Mouse (Mus musculus) heart, adult 2 months (tissue): ENCODE data around the gene Efna5. TPM values are rescaled to one million over a fixed set of nuclear protein-coding genes. Genes with fewer than 3 reads are reported as not detected.

Source experiments
- DNase-seq, 2 experiments: peaks; one replicate each; pipeline ENCODE4 v3.0.0; 2021
- H3K27ac ChIP-seq: fragments of 200-600 bp; 2 replicates; pipeline ENCODE4 v1.8.1; 2022
- H3K27me3 ChIP-seq: fragments of 200-500 bp; 2 replicates; pipeline ENCODE4 v1.6.1; 2012; ENCODE audit warnings: mild to moderate bottlenecking, low read length, inconsistent platforms, mixed read lengths; ENCODE audit not compliant: control insufficient read depth, insufficient read depth
- H3K36me3 ChIP-seq: fragments of 200-500 bp; 2 replicates; pipeline ENCODE4 v1.6.1; 2012; ENCODE audit warnings: low read length, inconsistent platforms; ENCODE audit not compliant: control insufficient read depth, insufficient read depth
- H3K4me1 ChIP-seq: fragments of 200-500 bp; 2 replicates; pipeline ENCODE4 v1.6.1; 2011; ENCODE audit warnings: low read length; ENCODE audit not compliant: control insufficient read depth, insufficient read depth
- H3K4me3 ChIP-seq: fragments of 200-600 bp; 2 replicates; pipeline ENCODE4 v1.8.1; 2022
- H3K79me2 ChIP-seq: fragments of 200-500 bp; replicated peaks from 2 replicates; pipeline ENCODE4 v1.6.1; 2012; ENCODE audit warnings: mild to moderate bottlenecking, inconsistent platforms, low read length, moderate library complexity, mixed read lengths; ENCODE audit not compliant: control insufficient read depth, insufficient read depth
- H3K9ac ChIP-seq: fragments of 200-500 bp; 2 replicates; pipeline ENCODE4 v1.6.1; 2012; ENCODE audit warnings: low read depth, mild to moderate bottlenecking, control low read depth, inconsistent platforms, low read length, mixed read lengths
- CTCF ChIP-seq: fragments of 200-600 bp; IDR thresholded peaks from 2 replicates; pipeline ENCODE4 v1.8.1; 2022; ENCODE audit warnings: antibody characterized with exemption, mild to moderate bottlenecking, moderate library complexity
- EP300 ChIP-seq: fragments of 200-500 bp; IDR thresholded peaks from 2 replicates; pipeline ENCODE4 v1.6.1; 2011; ENCODE audit warnings: low read depth, low read length, control low read depth; ENCODE audit not compliant: insufficient read depth
- POLR2A ChIP-seq: fragments of 200-500 bp; IDR thresholded peaks from 2 replicates; pipeline ENCODE4 v1.6.1; 2011; ENCODE audit warnings: mild to moderate bottlenecking, low read depth, low read length, control low read depth; ENCODE audit not compliant: insufficient read depth
- WGBS: fragments of 180-500 bp; shearing (Covaris S2); methylation state at CpG from one replicate; pipeline ENCODE4 v1.1.7; 2018; 5-methylcytosine and 5-hydroxymethylcytosine counted together
- intact Hi-C: fragments of 180-260 bp; cut with DNase I; formaldehyde crosslinking; loops from one replicate; pipeline ENCODE4 v1.15.1; 2025
- polyA plus RNA-seq: library from polyadenylated mRNA; depleted of rRNA; stranded (reverse); fragments of >200 nt; gene quantifications from 2 replicates; pipeline ENCODE4 v1.2.3, GENCODE M21; 2012
- total RNA-seq, 2 experiments: library from RNA; stranded (reverse); gene quantifications; 2 replicates each; pipeline ENCODE4 v1.2.3; 2021

The Efna5 gene
- total and polyA plus RNA-seq, 3 experiments = 3.9 to 24.0 (median 17.5) TPM

DNA sequence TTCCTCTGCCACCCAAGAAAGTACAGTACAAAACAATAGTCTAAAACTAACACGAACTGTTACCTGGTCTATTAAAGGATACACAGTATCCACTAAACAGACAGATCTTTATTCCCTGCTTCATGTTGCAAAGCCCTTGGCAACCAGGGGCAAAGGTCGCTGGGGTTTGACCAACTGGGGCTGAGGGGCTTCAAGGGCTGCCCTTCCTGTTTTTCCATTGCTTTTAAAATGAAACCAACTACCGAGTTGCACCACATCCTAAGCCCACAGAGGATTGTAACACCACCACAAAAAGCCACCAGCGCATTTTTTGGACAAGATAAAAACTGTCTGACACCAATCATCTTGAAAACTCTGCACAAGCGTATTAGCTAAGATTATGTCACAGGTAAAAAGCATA, 276.8 kb downstream of the Efna5 start:
- Histone ChIP-seq H3K4me3 (no peak overlapping the region), H3K27ac (no peak overlapping the region), H3K36me3 (no peaks in the 10 kb centered on the region), H3K27me3 (no peaks in the 10 kb centered on the region), H3K4me1 (no peaks in the 10 kb centered on the region), H3K9ac (no peak overlapping the region), H3K79me2 (no peaks in the 10 kb centered on the region)
- intact Hi-C loops = no loop called here
- DNase-seq = no peak
- 69% methylated on average over 5 of the region's 5 CpGs for WGBS
- TF ChIP-seq POLR2A (no peak), CTCF (no peak), EP300 (no peak)

- H3K9ac ChIP-seq = no peak overlapping the region
- intact Hi-C loops = no loop called here
- no peak for DNase-seq
- H3K4me1 ChIP-seq = no peaks in the 10 kb centered on the region
- no peak overlapping the region for H3K4me3 ChIP-seq
- WGBS = 52% methylated on average over 5 of the region's 5 CpGs
- no peak overlapping the region for H3K27ac ChIP-seq
- TF ChIP-seq POLR2A (no peak), CTCF (no peak), EP300 (no peak)
- no peaks in the 10 kb centered on the region for H3K79me2 ChIP-seq
- no peaks in the 10 kb centered on the region for H3K36me3 ChIP-seq
- no peaks in the 10 kb centered on the region for H3K27me3 ChIP-seq
Observed at GRCm38 (mm10) chr17:62603604-62604003, 277.5 kb downstream of the Efna5 start.

GRCm38 (mm10) chr17:62598716-62599490, 282.2 kb downstream of the Efna5 start:
- H3K9ac ChIP-seq = no peak overlapping the region
- H3K4me1 ChIP-seq = no peaks in the 10 kb centered on the region
- no peak overlapping the region for H3K27ac ChIP-seq
- DNase-seq = no peak
- WGBS = 61% methylated on average over 9 of the region's 9 CpGs
- H3K36me3 ChIP-seq = no peaks in the 10 kb centered on the region
- no peak overlapping the region for H3K4me3 ChIP-seq
- no peaks in the 10 kb centered on the region for H3K79me2 ChIP-seq
- H3K27me3 ChIP-seq = no peaks in the 10 kb centered on the region
- TF ChIP-seq POLR2A = no peak
- TF ChIP-seq CTCF = no peak
- no peak for TF ChIP-seq EP300
- intact Hi-C loops = no loop called here

GRCm38 (mm10) chr17:62592436-62593074, 288.6 kb downstream of the Efna5 start:
- Histone ChIP-seq H3K4me1 (no peaks in the 10 kb centered on the region), H3K9ac (no peak overlapping the region), H3K36me3 (no peaks in the 10 kb centered on the region), H3K4me3 (no peak overlapping the region), H3K79me2 (no peaks in the 10 kb centered on the region), H3K27me3 (no peaks in the 10 kb centered on the region), H3K27ac (no peak overlapping the region)
- no peak for DNase-seq
- 71% methylated on average over 5 of the region's 5 CpGs for WGBS
- TF ChIP-seq POLR2A (no peak), CTCF (no peak), EP300 (no peak)
- intact Hi-C loops = no loop called here

DNA sequence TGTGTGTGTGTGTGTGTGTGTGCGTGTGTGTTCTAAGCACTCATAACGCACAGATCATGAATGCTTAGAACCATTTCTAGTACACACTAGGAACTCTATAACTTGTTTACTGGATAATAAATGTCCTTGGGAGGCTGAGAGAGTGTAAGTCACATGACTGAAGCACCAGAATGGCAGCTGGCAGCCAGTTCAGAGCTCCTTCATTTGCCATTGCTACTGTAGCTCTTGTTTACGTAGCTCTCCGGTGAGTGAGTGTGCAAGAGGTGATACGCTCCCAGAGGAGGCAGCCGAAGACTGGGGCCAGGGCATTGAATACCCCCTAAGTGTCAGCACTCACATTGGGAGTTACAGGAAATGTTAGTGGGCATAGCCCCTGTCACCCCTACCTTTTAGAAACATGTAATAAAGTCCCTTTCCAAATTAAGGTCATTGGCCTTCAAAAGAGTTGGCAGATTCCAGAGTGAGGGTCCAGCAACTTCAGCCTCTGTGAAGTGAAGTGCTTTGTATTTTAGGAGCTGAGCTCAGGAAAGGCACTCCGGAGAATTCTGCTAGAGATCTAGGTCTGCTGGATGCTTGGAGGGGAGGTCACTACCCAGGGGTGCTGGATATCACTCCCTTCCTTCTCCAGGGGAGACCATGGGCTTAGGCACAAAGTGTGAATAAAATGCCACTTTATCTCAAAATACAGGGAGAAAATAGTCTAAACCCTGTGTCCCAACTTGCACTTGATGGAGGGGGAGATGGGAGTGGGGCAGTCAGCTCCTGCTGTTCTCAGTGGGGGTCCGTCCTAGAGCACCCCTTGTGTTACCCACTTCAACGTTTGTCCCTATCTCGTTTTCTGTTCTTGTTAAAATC, 289.3 kb downstream of the Efna5 start:
- Histone ChIP-seq H3K36me3 (no peaks in the 10 kb centered on the region), H3K27me3 (no peaks in the 10 kb centered on the region), H3K4me1 (no peaks in the 10 kb centered on the region), H3K79me2 (no peaks in the 10 kb centered on the region), H3K27ac (no peak overlapping the region), H3K9ac (no peak overlapping the region), H3K4me3 (no peak overlapping the region)
- intact Hi-C loops = no loop called here
- 73% methylated on average over 10 of the region's 10 CpGs for WGBS
- no peak for DNase-seq
- TF ChIP-seq EP300 (no peak), POLR2A (no peak), CTCF (no peak)
